Mouse (Mus musculus) heart, embryonic 15.5 days (tissue): ENCODE measurements around the gene Anxa9. TPM values are rescaled to one million over a fixed set of nuclear protein-coding genes. Genes with fewer than 3 reads are reported as not detected.

Experiments
- polyA plus RNA-seq: library from polyadenylated mRNA; unstranded; fragments of >200 nt; fragmentation: Nextera tagmentation; extraction: Ambion mirVana; gene quantifications from 2 replicates; pipeline ENCODE4 v1.2.1, GENCODE M21; 2015

Gene Anxa9
- polyA plus RNA-seq, 1 experiment from 2014 or later: 0.64 TPM

Other genes starting within 250 kb of the Anxa9 start
- 14.1 and 16.5 TPM in 2 replicates for gene Pip5k1a, start 200.2 kb downstream of the Anxa9 start, polyA plus RNA-seq
- 79.5 and 99.3 TPM in 2 replicates for gene Vps72, start 196.2 kb downstream of the Anxa9 start, polyA plus RNA-seq
- gene Tmod4, start 182.7 kb downstream of the Anxa9 start, polyA plus RNA-seq: 1.4 and 2.1 TPM in 2 replicates
- 51.0 and 54.2 TPM in 2 replicates for gene Scnm1, start 173.2 kb downstream of the Anxa9 start, polyA plus RNA-seq
- gene Lysmd1, start 173.1 kb downstream of the Anxa9 start, polyA plus RNA-seq: 9.4 and 10.4 TPM in 2 replicates
- 2.5 and 4.8 TPM in 2 replicates for gene Tnfaip8l2, start 164.8 kb downstream of the Anxa9 start, polyA plus RNA-seq
- gene Sema6c, start 146.7 kb downstream of the Anxa9 start, polyA plus RNA-seq: 2.0 and 3.5 TPM in 2 replicates
- 5.1 and 6.5 TPM in 2 replicates for gene Gabpb2, start 89.3 kb downstream of the Anxa9 start, polyA plus RNA-seq
- 49.7 and 60.9 TPM in 2 replicates for gene Cdc42se1, start 78.4 kb downstream of the Anxa9 start, polyA plus RNA-seq
- 10.6 and 12.0 TPM in 2 replicates for gene Mllt11, start 75.0 kb downstream of the Anxa9 start, polyA plus RNA-seq
- 0.38 and 0.55 TPM in 2 replicates for gene Gm128, start 65.6 kb downstream of the Anxa9 start, polyA plus RNA-seq
- gene Bnipl, start 56.0 kb downstream of the Anxa9 start, polyA plus RNA-seq: 0.06 and 0.38 TPM in 2 replicates
- 24.7 and 27.6 TPM in 2 replicates for gene Mindy1, start 25.8 kb downstream of the Anxa9 start, polyA plus RNA-seq
- gene Prune1, start 25.1 kb downstream of the Anxa9 start, polyA plus RNA-seq: 23.8 and 26.5 TPM in 2 replicates
- gene Cers2, start 7.6 kb upstream of the Anxa9 start, polyA plus RNA-seq: 120 and 139 TPM in 2 replicates
- 16.7 and 22.4 TPM in 2 replicates for gene Setdb1, start 50.0 kb upstream of the Anxa9 start, polyA plus RNA-seq
- not detected in 2 replicates for gene 4930558C23Rik, start 95.7 kb upstream of the Anxa9 start, polyA plus RNA-seq
- gene Arnt, start 127.2 kb upstream of the Anxa9 start, polyA plus RNA-seq: 30.4 and 33.2 TPM in 2 replicates
- gene Ctsk, start 192.1 kb upstream of the Anxa9 start, polyA plus RNA-seq: 15.9 and 18.1 TPM in 2 replicates
- 17.3 and 31.6 TPM in 2 replicates for gene Ctss, start 219.6 kb upstream of the Anxa9 start, polyA plus RNA-seq